Mouse (Mus musculus) adipose tissue, adult 10 weeks (tissue): ENCODE results near the gene Olfr222. TPM values are rescaled to one million over a fixed set of nuclear protein-coding genes. Genes with fewer than 3 reads are reported as not detected.

Experiments
- polyA plus RNA-seq: library from polyadenylated mRNA; stranded (reverse); fragments of 350-450 nt; fragmentation: Illumina TruSeq; extraction: RNeasy Lipid Tissue Mini Kit (QIAGEN cat#74804); gene quantifications from one replicate; pipeline ENCODE4 v1.2.3, GENCODE M21; 2014; ENCODE audit warnings: low read depth, low replicate concordance

Gene Olfr222
- polyA plus RNA-seq, result not detected

DNA sequence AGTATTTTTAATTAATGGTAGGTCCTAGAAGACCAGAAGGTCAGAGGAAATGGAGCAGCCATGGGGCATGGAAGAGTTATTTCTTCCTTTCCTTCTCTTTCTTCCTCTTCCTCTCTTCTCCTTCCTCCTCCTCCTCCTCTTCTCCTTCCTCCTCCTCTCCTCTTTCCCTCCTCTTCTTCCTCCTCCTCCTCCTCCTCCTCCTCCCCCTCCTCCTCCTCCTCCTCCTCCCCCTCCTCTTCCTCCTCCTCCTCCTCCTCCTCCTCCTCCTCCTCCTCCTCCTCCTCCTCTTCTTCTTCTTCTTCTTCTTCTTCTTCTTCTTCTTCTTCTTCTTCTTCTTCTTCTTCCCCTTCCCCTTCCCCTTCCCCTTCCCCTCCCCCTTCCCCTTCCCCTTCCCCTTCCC lies at the start of gene Olfr222:
TSS of gene Olfr222 (minus strand) at position 101 of the 400 bp plus-strand sequence.

GRCm38 (mm10) chr11:59593189-59593588 lies 17.2 kb upstream of the Olfr222 start, which contains the start of gene Olfr223:
Olfr223 (minus strand) TSS chr11:59593289.

GRCm38 (mm10) chr11:59541324-59541723 lies 34.7 kb downstream of the Olfr222 start, which contains the start of gene Nlrp3:
Nlrp3 (plus strand) TSS chr11:59541568.

GRCm38 (mm10) chr11:59526472-59527080 lies 49.5 kb downstream of the Olfr222 start, which contains the start of gene Zkscan17:
Zkscan17 (minus strand) TSS chr11:59526751.

Other genes starting within 250 kb of the Olfr222 start
- gene Prss38, start 200.6 kb downstream of the Olfr222 start, polyA plus RNA-seq, result not detected
- gene Jmjd4, start 126.2 kb downstream of the Olfr222 start, polyA plus RNA-seq, result 4.3 TPM
- 42.6 TPM for gene Snap47, start 125.0 kb downstream of the Olfr222 start, polyA plus RNA-seq
- 4.3 TPM for gene Zfp867, start 103.8 kb downstream of the Olfr222 start, polyA plus RNA-seq
- 14.9 TPM for gene Zkscan17, start 49.5 kb downstream of the Olfr222 start, polyA plus RNA-seq
- gene Nlrp3, start 34.7 kb downstream of the Olfr222 start, polyA plus RNA-seq, result 0.71 TPM
- not detected for gene Olfr223, start 17.1 kb upstream of the Olfr222 start, polyA plus RNA-seq
- gene Mprip, start 85.1 kb upstream of the Olfr222 start, polyA plus RNA-seq, result 164 TPM
- 1.3 TPM for gene Pld6, start 211.4 kb upstream of the Olfr222 start, polyA plus RNA-seq
- 28.3 TPM for gene Flcn, start 233.8 kb upstream of the Olfr222 start, polyA plus RNA-seq